Mouse (Mus musculus) myocyte (in vitro differentiated cells): ENCODE measurements around the gene Zranb3. TPM values are rescaled to one million over a fixed set of nuclear protein-coding genes. Genes with fewer than 3 reads are reported as not detected.

Source experiments
- H3K27me3 ChIP-seq: one replicate; pipeline ENCODE4 v1.6.1; 2011; ENCODE audit not compliant: control insufficient read depth, insufficient read depth, insufficient read length
- H3K36me3 ChIP-seq: one replicate; pipeline ENCODE4 v1.6.1; 2011; ENCODE audit not compliant: control insufficient read depth, insufficient read depth
- H3K4me2 ChIP-seq: one replicate; pipeline ENCODE4 v1.6.1; 2011; ENCODE audit warnings: low read depth, control low read depth
- H3K4me3 ChIP-seq: one replicate; pipeline ENCODE4 v1.5.1; 2011; ENCODE audit warnings: mild to moderate bottlenecking, control low read depth, moderate library complexity
- H3K79me2 ChIP-seq: one replicate; pipeline ENCODE4 v1.6.1; 2011; ENCODE audit not compliant: control insufficient read depth, insufficient read depth
- H3ac ChIP-seq: one replicate; pipeline ENCODE4 v1.6.1; 2011; ENCODE audit not compliant: control insufficient read depth, insufficient read length
- CEBPB ChIP-seq: IDR thresholded peaks from 2 replicates; pipeline ENCODE4 v1.6.1; 2011; ENCODE audit warnings: mild to moderate bottlenecking, moderate library complexity; ENCODE audit not compliant: poor library complexity, insufficient read depth, severe bottlenecking
- E2F4 ChIP-seq: IDR thresholded peaks from one replicate; pipeline ENCODE4 v1.6.1; 2011; ENCODE audit warnings: mild to moderate bottlenecking, control low read depth, moderate library complexity; ENCODE audit not compliant: insufficient read depth
- MAX ChIP-seq: IDR thresholded peaks from one replicate; pipeline ENCODE4 v1.6.1; 2011; ENCODE audit warnings: low read depth, mild to moderate bottlenecking, control low read depth
- MYOD1 ChIP-seq, 3 experiments: IDR thresholded peaks; one replicate each; pipeline ENCODE4 v1.6.1; 2011; ENCODE audit warnings: control low read depth in 2 of 3, low read depth in 2 of 3, mild to moderate bottlenecking in 2 of 3, moderate library complexity in 1 of 3; ENCODE audit not compliant: insufficient read length in 2 of 3, control insufficient read depth in 1 of 3
- MYOG ChIP-seq, 3 experiments: IDR thresholded peaks; one replicate each; pipeline ENCODE4 v1.6.1; 2011; ENCODE audit warnings: control low read depth in 2 of 3, low read depth in 2 of 3, mild to moderate bottlenecking in 2 of 3; ENCODE audit not compliant: insufficient read length in 2 of 3, control insufficient read depth in 1 of 3, insufficient read depth in 1 of 3
- POLR2A ChIP-seq: IDR thresholded peaks from one replicate; pipeline ENCODE4 v1.6.1; 2011; ENCODE audit warnings: low read depth, mild to moderate bottlenecking, control low read depth, moderate library complexity; ENCODE audit not compliant: insufficient read length
- POLR2AphosphoS2 ChIP-seq: IDR thresholded peaks from one replicate; pipeline ENCODE4 v1.6.1; 2011; ENCODE audit warnings: low read depth, control low read depth; ENCODE audit not compliant: insufficient read length
- REST ChIP-seq: IDR thresholded peaks from one replicate; pipeline ENCODE4 v1.6.1; 2011; ENCODE audit warnings: mild to moderate bottlenecking, control low read depth, moderate library complexity; ENCODE audit not compliant: insufficient read depth, insufficient read length
- SRF ChIP-seq: IDR thresholded peaks from one replicate; pipeline ENCODE4 v1.6.1; 2011; ENCODE audit warnings: low read depth; ENCODE audit not compliant: control insufficient read depth, insufficient read length
- TCF12 ChIP-seq: IDR thresholded peaks from one replicate; pipeline ENCODE4 v1.6.1; 2011; ENCODE audit warnings: mild to moderate bottlenecking, control low read depth; ENCODE audit not compliant: poor library complexity, insufficient read depth, severe bottlenecking
- TCF3 ChIP-seq: IDR thresholded peaks from one replicate; pipeline ENCODE4 v1.6.1; 2011; ENCODE audit warnings: low read depth, control low read depth; ENCODE audit not compliant: insufficient read length
- USF1 ChIP-seq: IDR thresholded peaks from one replicate; pipeline ENCODE4 v1.6.1; 2011; ENCODE audit warnings: low read depth, mild to moderate bottlenecking, control low read depth, moderate library complexity
- polyA plus RNA-seq: library from polyadenylated mRNA; unstranded; fragments of >200 nt; fragmentation: generic; extraction: Trizol; gene quantifications from one replicate; pipeline ENCODE4 v1.2.1, GENCODE M21; 2012; ENCODE audit warnings: missing spikeins

The Zranb3 gene
- polyA plus RNA-seq, 1 experiment, result 1.6 TPM

DNA sequence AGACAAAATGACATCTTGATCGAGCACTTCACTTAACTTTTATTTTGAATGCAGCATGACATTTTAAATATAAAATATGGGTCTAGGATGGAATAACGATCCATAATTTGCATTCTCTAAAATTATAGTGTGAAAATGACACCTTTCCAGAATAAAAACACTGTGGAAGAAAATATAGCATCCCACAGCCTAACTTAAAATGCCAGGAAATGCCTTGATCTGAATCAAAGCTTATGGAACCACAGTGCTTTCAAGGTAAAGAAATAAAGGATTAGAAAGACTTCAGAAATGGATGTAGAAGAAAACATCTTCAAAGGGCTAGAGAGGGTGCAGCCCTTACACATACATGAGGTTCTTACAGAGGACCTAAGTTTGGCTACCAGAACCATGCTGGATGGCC is 71.3 kb downstream of the Zranb3 start:
- Histone ChIP-seq H3K36me3 (no peaks in the 10 kb centered on the region), H3ac (no peak overlapping the region), H3K27me3 (no peaks in the 10 kb centered on the region), H3K4me2 (no peak overlapping the region), H3K79me2 (no peaks in the 10 kb centered on the region), H3K4me3 (no peak overlapping the region)
- TF ChIP-seq CEBPB, result no peak
- no peak for TF ChIP-seq TCF3
- no peak for TF ChIP-seq POLR2AphosphoS2
- TF ChIP-seq POLR2A, result no peak
- no peak for TF ChIP-seq TCF12
- no peak for TF ChIP-seq USF1
- TF ChIP-seq MYOG (IDR thresholded peaks at IDR 0.05; ENCODE audit: control insufficient read depth in 1 of 3, insufficient read depth in 1 of 3, insufficient read length in 2 of 3, low read depth in 2 of 3), result no peak
- TF ChIP-seq E2F4, result no peak
- TF ChIP-seq MYOD1 (IDR thresholded peaks at IDR 0.05; ENCODE audit: control insufficient read depth in 1 of 3, insufficient read length in 2 of 3, low read depth in 2 of 3), result no peak
- no peak for TF ChIP-seq SRF
- TF ChIP-seq MAX, result no peak
- TF ChIP-seq REST, result no peak

- Histone ChIP-seq H3K4me3 (no peak overlapping the region), H3K27me3 (no peaks in the 10 kb centered on the region), H3K4me2 (no peak overlapping the region), H3K79me2 (no peaks in the 10 kb centered on the region), H3ac (no peak overlapping the region), H3K36me3 (no peaks in the 10 kb centered on the region)
- TF ChIP-seq E2F4 (no peak), MYOG (IDR thresholded peaks at IDR 0.05; ENCODE audit: control insufficient read depth in 1 of 3, insufficient read depth in 1 of 3, insufficient read length in 2 of 3, low read depth in 2 of 3) (no peak), SRF (no peak), POLR2A (no peak), CEBPB (no peak), TCF3 (no peak), USF1 (no peak), REST (no peak), MAX (no peak), TCF12 (no peak), POLR2AphosphoS2 (no peak), MYOD1 (IDR thresholded peaks at IDR 0.05; ENCODE audit: control insufficient read depth in 1 of 3, insufficient read length in 2 of 3, low read depth in 2 of 3) (no peak)
These were observed 78.3 kb downstream of the Zranb3 start for GRCm38 (mm10) chr1:128024363-128025114.

GRCm38 (mm10) chr1:128020001-128020770 is 82.7 kb downstream of the Zranb3 start:
- H3K4me3 ChIP-seq, result no peak overlapping the region
- no peak overlapping the region for H3ac ChIP-seq
- H3K36me3 ChIP-seq, result no peaks in the 10 kb centered on the region
- H3K79me2 ChIP-seq, result no peaks in the 10 kb centered on the region
- TF ChIP-seq CEBPB (no peak), E2F4 (no peak), TCF3 (no peak), SRF (no peak), MYOG (IDR thresholded peaks at IDR 0.05; ENCODE audit: control insufficient read depth in 1 of 3, insufficient read depth in 1 of 3, insufficient read length in 2 of 3, low read depth in 2 of 3) (no peak), POLR2A (no peak), POLR2AphosphoS2 (no peak), MYOD1 (IDR thresholded peaks at IDR 0.05; ENCODE audit: control insufficient read depth in 1 of 3, insufficient read length in 2 of 3, low read depth in 2 of 3) (no peak), REST (no peak), MAX (no peak), TCF12 (no peak), USF1 (no peak)
- H3K4me2 ChIP-seq, result peak overlapping the region; percentile 49
- no peaks in the 10 kb centered on the region for H3K27me3 ChIP-seq

DNA sequence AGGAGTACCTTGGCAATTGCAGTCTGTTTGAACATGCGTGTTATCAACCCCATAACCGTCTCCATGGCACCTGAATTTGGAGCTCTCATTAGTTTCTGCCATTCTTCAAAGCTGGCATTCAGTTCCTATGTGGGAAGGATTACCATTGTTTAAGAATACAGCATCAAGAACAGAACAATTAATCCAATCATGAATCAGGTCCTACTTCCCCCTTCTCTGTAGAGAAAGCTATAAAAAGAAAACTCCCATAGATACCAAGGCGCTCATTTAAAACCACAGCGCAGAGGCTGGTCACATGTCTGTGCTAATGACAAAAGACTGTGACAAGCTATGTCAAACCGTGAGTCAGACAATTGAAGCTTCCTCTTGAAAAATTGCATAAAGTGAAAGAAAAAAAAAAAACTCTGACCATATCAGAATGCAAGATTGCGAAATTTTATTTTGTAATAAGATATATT is 86.8 kb downstream of the Zranb3 start:
- Histone ChIP-seq H3ac (no peak overlapping the region), H3K27me3 (no peaks in the 10 kb centered on the region), H3K79me2 (no peaks in the 10 kb centered on the region), H3K36me3 (no peaks in the 10 kb centered on the region), H3K4me2 (no peak overlapping the region), H3K4me3 (no peak overlapping the region)
- TF ChIP-seq CEBPB (0 out of 2 replicates have a peak, but pooled peaks have one; percentile 33), REST (no peak), USF1 (peak; percentile 28)
